Mouse (Mus musculus) spleen, postnatal 0 days (tissue): ENCODE data around the gene Atmin. TPM values are rescaled to one million over a fixed set of nuclear protein-coding genes. Genes with fewer than 3 reads are reported as not detected.

Experiments used
- polyA plus RNA-seq: library from polyadenylated mRNA; unstranded; fragments of >200 nt; fragmentation: Nextera tagmentation; extraction: Ambion mirVana; gene quantifications from 2 replicates; pipeline ENCODE4 v1.2.1, GENCODE M21; 2015

The Atmin gene
- polyA plus RNA-seq: 5.8 and 6.6 TPM in 2 replicates

GRCm38 (mm10) chr8:116943161-116943554 lies at the start of gene Atmin:
Atmin (plus strand) TSS chr8:116943393.

GRCm38 (mm10) chr8:116921337-116922059 lies 21.7 kb upstream of the Atmin start, which contains the start of the genes Cmc2 and Cenpn:
Cmc2 (minus strand) TSS chr8:116921455.
Cenpn (plus strand) TSS chr8:116921730.

GRCm38 (mm10) chr8:116978631-116979256 lies 35.6 kb downstream of the Atmin start, which contains the start of gene 1700030J22Rik:
1700030J22Rik (minus strand) TSS chr8:116978959.

GRCm38 (mm10) chr8:116993095-116993867 lies 50.1 kb downstream of the Atmin start, which contains the start of gene Gcsh:
Gcsh (minus strand) TSS chr8:116993537.

Other genes with a start within 250 kb of the Atmin start
- gene Cdyl2, start 210.4 kb upstream of the Atmin start, polyA plus RNA-seq: 3.3 and 4.9 TPM in 2 replicates
- 96.4 and 111 TPM in 2 replicates for gene Cmc2, start 21.9 kb upstream of the Atmin start, polyA plus RNA-seq
- 32.8 and 34.9 TPM in 2 replicates for gene Cenpn, start 21.7 kb upstream of the Atmin start, polyA plus RNA-seq
- gene 1700030J22Rik, start 35.6 kb downstream of the Atmin start, polyA plus RNA-seq: 0.24 and 0.52 TPM in 2 replicates
- 34.6 and 40.0 TPM in 2 replicates for gene Gcsh, start 50.1 kb downstream of the Atmin start, polyA plus RNA-seq
- 0.16 and 0.24 TPM in 2 replicates for gene Pkd1l2, start 139.1 kb downstream of the Atmin start, polyA plus RNA-seq
- gene Bco1, start 152.5 kb downstream of the Atmin start, polyA plus RNA-seq: 0.08 TPM in 1 of 2 replicates, not detected in the other
- gene Gan, start 214.7 kb downstream of the Atmin start, polyA plus RNA-seq: 1.5 and 1.6 TPM in 2 replicates